Mouse (Mus musculus) lung, adult 18-20 months (tissue): ENCODE data around the gene Upk1a.
A peak's percentile ranks its signal among the peaks of the same experiment; 100 is the strongest.

Source experiments
- DNase-seq, 2 experiments: peaks; one replicate each; pipeline ENCODE4 v3.0.0; 2022; ENCODE audit warnings: mixed read lengths in 2 of 2

Gene Upk1a

GRCm38 (mm10) chr7:30602583-30602982, 10.1 kb downstream of the Upk1a start:
- peak; percentile 92 to 94 for DNase-seq

DNA sequence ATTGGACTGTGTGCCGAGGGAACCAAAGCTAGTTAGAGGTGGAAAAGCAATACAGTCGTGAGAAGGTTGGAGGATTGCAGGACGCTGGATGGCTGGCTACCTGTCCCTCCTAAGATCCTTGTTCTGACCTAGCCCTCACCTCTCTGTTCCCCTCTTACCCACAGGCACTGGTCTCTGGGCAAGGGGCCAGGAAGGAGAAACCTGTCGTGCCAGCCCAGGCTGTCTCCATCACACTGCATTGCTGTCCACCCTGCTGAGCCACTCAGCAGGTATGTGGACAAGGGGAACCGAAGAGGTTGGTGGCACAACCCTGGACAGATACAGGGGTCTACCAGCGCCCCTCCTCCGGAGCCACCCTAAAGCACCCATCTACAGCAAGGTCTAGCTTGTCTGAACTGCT, 12.0 kb downstream of the Upk1a start:
- DNase-seq: peak; percentile 88 to 93

- DNase-seq: peak; percentile 98
Measured at GRCm38 (mm10) chr7:30599933-30600353, 12.7 kb downstream of the Upk1a start.

- DNase-seq: no peak
Measured at GRCm38 (mm10) chr7:30598786-30599185, 13.9 kb downstream of the Upk1a start, which contains the start of gene Zbtb32. TSS of gene Zbtb32 (minus strand) at chr7:30598909.

DNA sequence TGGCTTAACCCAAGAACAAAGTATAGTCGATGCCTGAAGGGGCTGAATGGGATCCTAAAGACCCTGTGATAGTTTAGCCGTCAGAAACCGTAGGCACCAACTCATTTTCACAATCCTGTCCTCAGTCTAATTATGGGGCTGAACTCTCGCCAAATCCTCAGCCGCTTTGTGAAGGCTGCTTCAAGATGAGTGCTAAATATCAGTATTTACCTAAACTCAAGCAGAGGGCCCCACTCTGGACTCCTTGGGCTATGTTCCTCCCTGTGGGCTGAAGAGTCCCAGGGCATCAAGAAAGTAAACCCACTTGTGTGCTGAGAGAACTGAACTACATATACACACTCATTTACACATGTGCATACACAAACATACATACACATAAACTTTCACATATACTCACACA, 15.8 kb downstream of the Upk1a start:
- peak; percentile 54 to 61 for DNase-seq

GRCm38 (mm10) chr7:30596093-30596492, 16.6 kb downstream of the Upk1a start:
- no peak for DNase-seq

DNA sequence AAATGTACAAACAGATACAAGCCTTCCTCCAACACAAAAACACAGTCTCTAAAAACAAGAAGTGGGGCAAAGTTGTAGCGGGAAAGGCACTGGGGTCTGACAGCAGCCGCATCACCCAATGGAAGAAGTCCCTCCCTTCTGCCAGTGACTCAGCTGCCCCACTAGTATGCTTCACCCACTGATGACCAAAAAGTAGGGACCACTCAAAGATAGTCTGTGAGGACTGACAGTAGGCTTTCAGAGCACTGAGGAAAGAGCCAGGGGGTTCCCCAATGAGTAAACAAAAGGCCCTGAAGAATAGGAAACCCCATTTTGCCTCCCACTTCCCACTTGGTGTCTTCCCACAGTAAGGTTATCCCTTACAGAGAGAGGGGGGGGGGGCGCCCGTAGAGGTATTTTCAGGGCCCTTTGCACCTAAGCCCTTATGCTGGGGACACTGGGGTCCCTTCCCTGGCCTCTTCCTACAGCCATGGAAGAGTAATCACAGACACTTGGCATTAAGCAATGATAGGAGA, 18.1 kb downstream of the Upk1a start:
- no peak for DNase-seq

GRCm38 (mm10) chr7:30593579-30594509, 18.8 kb downstream of the Upk1a start:
- DNase-seq: no peak

DNA sequence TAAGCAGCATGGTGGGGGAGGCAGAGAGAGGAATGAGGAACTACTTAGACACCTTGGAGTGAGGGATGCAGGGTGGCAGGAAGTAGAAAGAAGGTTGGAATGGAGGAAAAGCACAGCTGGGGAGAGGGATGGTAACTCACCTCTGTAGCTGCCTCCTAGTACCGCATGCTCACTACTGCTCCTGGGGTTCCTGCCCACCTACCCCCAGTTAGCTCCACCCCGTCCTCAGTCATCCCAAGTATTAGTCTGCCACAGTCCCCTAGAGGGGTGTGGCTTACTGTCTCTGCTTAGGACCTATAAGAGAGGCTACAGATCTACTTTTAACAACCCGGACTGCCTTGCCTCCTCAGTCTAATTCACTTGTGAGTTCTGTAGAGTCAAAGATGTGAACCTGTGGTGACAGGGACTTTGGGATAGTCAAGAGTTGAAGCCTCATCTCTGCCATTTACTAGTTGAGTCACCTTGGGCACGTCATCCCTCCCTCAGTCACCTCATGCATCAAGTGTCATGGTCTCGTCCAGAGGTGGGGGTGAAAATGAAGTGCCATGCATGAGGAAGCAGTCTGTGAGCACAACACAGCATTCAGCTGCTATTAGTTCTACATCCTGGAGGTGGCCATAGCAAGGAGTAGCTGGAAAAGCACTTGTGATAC, 19.7 kb downstream of the Upk1a start:
- no peak for DNase-seq

- DNase-seq: no peak
Measured at GRCm38 (mm10) chr7:30591605-30591951, 21.1 kb downstream of the Upk1a start.

- DNase-seq: no peak
Measured at GRCm38 (mm10) chr7:30590927-30591604, 21.6 kb downstream of the Upk1a start.

GRCm38 (mm10) chr7:30589435-30590301, 23.0 kb downstream of the Upk1a start:
- DNase-seq: peak; percentile 86 to 87

DNA sequence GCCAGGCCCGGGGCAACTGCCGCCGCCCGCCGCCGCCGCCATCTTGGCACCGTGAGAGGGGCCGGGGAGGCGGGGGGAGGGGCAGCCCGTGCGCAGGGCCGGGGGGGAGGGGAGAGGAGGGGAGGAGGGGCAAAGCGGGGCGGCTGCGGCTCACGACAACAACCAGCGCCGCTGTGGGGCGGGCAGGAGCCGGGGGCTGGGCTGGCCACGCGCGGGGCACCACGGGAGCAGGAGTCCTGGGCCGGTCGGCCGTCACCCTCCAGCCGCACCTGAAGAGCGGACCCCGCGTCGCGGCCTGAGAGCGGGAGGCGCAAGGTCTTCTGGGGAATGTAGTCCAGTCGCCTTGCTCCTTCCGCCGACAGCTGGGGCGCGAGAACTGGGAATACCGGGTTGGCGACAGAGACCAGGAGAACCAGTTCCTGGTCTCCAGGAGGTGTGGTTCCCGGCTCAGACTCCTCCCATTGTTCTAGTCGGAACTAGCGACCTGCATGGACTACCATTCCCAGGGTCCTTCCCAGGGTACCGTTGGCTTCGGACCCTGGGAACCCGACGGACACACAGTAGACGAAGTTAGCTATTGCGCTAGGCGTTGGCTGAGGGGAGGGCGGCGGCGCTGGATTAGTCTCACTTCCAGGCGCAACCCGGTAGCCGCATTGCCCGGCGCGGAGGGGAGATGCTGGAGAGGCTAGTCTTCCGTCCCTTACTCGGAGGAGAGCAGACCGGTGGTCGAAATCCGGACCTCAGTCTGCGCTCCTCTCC, 23.8 kb downstream of the Upk1a start, which contains the start of gene Kmt2b:
Gene Kmt2b, minus strand, starts transcription at position 51 of the 759 bp plus-strand sequence.
- peak; percentile 99 for DNase-seq

DNA sequence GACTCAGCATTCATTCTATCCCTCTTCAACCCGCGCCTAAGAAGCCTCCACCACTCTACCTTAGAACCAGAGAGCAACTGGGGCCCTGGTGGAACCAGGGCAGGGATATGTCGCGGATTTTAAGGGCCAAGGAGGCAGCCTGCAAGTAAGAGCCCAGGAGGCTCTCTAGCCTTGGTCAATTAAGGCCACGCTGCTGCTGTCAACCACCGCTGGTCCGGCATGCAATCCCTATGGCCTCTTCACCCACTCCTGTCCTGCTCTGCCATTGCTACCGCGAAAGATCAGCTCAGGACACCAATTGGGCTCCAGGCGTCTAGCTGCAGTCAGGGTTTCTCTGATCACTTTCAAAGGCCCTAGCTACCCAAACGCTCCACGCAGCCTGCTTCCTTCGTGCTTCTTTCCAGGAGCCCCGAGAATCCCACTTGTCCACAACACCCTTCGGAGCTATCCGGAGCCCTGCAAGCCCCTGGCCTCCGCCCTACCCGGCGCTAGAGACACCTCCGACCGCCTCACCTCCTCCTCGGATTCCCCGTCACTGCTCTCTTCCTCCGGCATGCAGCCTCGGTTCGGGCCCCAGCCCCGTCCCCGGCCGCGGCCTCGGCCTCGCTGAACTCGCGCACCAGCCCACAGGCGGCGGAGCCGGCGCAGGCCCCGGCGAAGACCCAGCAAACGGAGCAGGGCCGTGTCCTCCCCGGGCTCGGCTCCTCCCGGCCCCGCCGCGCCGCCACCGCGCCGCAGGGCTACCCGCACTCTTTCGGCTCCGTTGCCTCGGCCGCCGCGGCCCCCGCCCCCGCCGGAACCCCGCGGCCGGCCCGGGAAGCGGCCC, 24.6 kb downstream of the Upk1a start:
- DNase-seq: peak; percentile 37 to 53

GRCm38 (mm10) chr7:30586455-30587020, 26.1 kb downstream of the Upk1a start:
- no peak for DNase-seq

- DNase-seq: no peak
Measured at GRCm38 (mm10) chr7:30585170-30585569, 27.5 kb downstream of the Upk1a start.

- DNase-seq: no peak
Measured at GRCm38 (mm10) chr7:30584339-30584738, 28.3 kb downstream of the Upk1a start.

DNA sequence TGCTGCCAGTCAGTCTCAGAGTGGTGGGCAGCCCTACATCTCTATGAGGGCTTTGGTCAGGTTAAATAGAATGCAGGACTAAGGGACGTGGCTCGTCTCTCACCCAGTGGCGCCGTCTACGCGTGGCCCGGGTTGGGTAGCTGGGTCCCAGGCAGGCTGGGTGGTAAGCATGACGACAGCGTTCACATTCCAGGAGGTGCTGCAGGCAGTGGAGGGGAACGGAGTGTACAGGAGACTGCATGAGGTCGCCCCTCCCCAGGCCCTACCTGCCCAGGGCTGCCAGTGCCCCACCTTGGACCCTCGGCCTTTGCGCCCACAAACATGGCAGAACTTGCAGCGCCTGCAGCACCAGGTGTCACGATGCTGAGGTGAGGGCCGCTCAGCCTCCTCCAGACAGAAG, 31.1 kb downstream of the Upk1a start:
- DNase-seq: no peak

DNA sequence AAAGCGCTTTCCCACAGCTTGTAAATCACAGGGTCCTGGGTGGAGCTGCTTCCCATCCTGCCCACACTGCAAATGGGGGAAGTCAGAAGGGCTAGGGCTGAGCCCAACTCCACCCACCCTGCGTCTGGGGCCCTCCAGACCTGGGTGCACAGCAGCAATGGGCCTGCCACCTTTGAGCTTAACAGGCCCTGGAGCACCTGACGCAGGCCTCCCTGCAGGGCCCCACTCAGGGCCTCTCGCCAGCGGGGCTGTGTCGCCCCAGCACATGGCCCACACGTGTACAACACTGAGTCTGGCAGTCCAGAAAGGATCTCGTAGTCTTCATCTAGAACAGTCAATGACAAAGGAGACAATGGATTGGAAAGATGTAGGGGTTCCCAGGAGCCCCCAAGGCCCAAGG, 32.7 kb downstream of the Upk1a start:
- DNase-seq: no peak

DNA sequence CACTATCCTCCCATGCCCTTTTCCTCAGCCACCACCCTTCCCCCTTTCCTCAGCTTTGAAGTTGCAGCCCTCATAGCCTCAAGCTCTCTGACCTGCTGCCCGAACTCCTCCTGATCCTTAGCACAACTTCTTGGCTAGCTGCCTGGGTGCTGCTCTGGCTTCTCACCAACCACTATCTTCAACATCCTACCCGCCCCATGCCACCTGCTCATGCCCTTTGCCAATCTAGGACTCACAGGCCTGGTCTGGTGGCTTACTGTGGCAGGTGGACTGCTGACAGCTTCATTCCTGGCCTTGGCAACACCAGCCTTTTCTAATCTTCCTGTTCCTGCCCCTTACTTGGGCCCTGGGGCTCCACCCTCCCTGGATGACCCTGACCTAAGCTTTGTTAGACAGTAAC, 39.7 kb downstream of the Upk1a start:
- DNase-seq: peak; percentile 44 to 58
